Comparison of ENCODE assay signal across 20 mouse cellular contexts in genomic region chr19:26164993-26165392, GRCm38 (mm10).
DNase-seq lines count a peak whose midpoint lies in the region; ATAC-seq lines count a peak whose summit lies in the region.
"Had no signal": no experiment of that assay in that cellular context is flagged by ENCODE, and none has a peak within 500 bp of the region (broad histone marks: within the 10 kb centered on the region; RNA-seq: fewer than 3 reads in every experiment).

No protein-coding gene starts in this region.

- H3K27ac ChIP-seq in liver, embryonic 11.5 days (ENCODE audit: low read depth, low read length) = no peak overlapping the region
- no peak overlapping the region for H3K27ac ChIP-seq in midbrain, embryonic 10.5 days (replicated peaks)
- H3K27ac ChIP-seq: embryonic facial prominence, embryonic 13.5 days; hindbrain, postnatal 0 days; limb, embryonic 15.5 days had no signal

- H3K4me1 ChIP-seq in liver, embryonic 11.5 days (replicated peaks; ENCODE audit: control insufficient read depth, insufficient read depth, low read length) = no peaks in the 10 kb centered on the region
- peaks cover 6% of the 10 kb centered on the region for H3K4me1 ChIP-seq in midbrain, embryonic 10.5 days
- H3K4me1 ChIP-seq: embryonic facial prominence, embryonic 13.5 days; heart, embryonic 12.5 days; limb, embryonic 15.5 days had no signal

- 55% methylated on average over 13 of the region's 13 CpGs for WGBS in liver, embryonic 11.5 days
- 31% methylated on average over 13 of the region's 13 CpGs for WGBS in midbrain, embryonic 10.5 days

- no peak for ATAC-seq in liver, embryonic 11.5 days (replicated peaks; ENCODE audit: low FRiP score)
- ATAC-seq: forebrain, embryonic 14.5 days; hindbrain, postnatal 0 days had no signal

- H3K27me3 ChIP-seq in liver, embryonic 11.5 days (replicated peaks; ENCODE audit: control insufficient read depth, insufficient read depth, low read length) = no peaks in the 10 kb centered on the region
- no peaks in the 10 kb centered on the region for H3K27me3 ChIP-seq in midbrain, embryonic 10.5 days (ENCODE audit: low read depth, poor library complexity, severe bottlenecking)
- H3K27me3 ChIP-seq: heart, embryonic 12.5 days; limb, embryonic 15.5 days had no signal

- H3K4me3 ChIP-seq in liver, embryonic 11.5 days (ENCODE audit: low read depth, low read length) = no peak overlapping the region
- no peak overlapping the region for H3K4me3 ChIP-seq in midbrain, embryonic 10.5 days
- H3K4me3 ChIP-seq: embryonic facial prominence, embryonic 13.5 days; heart, embryonic 12.5 days; limb, embryonic 15.5 days had no signal

- no peaks in the 10 kb centered on the region for H3K9me3 ChIP-seq in liver, embryonic 11.5 days (ENCODE audit: control insufficient read depth, low read length)
- H3K9me3 ChIP-seq in midbrain, embryonic 10.5 days (replicated peaks) = no peaks in the 10 kb centered on the region
- H3K9me3 ChIP-seq: embryonic facial prominence, embryonic 13.5 days; heart, embryonic 12.5 days; limb, embryonic 15.5 days had no signal

- DNase-seq in liver = peak; percentile 5
- DNase-seq in liver, embryonic 11.5 days (ENCODE audit: low spot score) = no peak
- peak; percentile 2 for DNase-seq in embryo, embryonic 9.5 days (ENCODE audit: extremely low spot score)
- DNase-seq in midbrain, embryonic 10.5 days (ENCODE audit: low spot score) = peak; percentile 33
- DNase-seq in retina, postnatal 1 day = peak; percentile 13
- no peak for DNase-seq in left cerebral cortex, adult 8-10 months (ENCODE audit: low spot score in 2 of 2)
- no peak for DNase-seq in spleen, adult 12 weeks (ENCODE audit: low spot score)
- DNase-seq: adrenal gland, postnatal 14 days; cerebellum, postnatal 10 days; gastrocnemius, postnatal 10 days; heart, postnatal 4 days; kidney, adult 18-20 months; kidney, postnatal 4 days; lung, adult 2 months; right cerebral cortex, postnatal 4 days had no signal

- no peaks in the 10 kb centered on the region for H3K36me3 ChIP-seq in liver, embryonic 11.5 days (ENCODE audit: control insufficient read depth, insufficient read depth, low read length)
- no peaks in the 10 kb centered on the region for H3K36me3 ChIP-seq in midbrain, embryonic 10.5 days
- H3K36me3 ChIP-seq: embryonic facial prominence, embryonic 13.5 days; heart, embryonic 12.5 days; limb, embryonic 15.5 days had no signal

- H3K4me2 ChIP-seq in liver, embryonic 11.5 days = no peak overlapping the region
- H3K4me2 ChIP-seq: embryonic facial prominence, embryonic 13.5 days; heart, embryonic 12.5 days; limb, embryonic 15.5 days had no signal

- H3K9ac ChIP-seq in liver, embryonic 11.5 days (ENCODE audit: low read depth, low read length) = no peak overlapping the region
- H3K9ac ChIP-seq: embryonic facial prominence, embryonic 13.5 days; heart, embryonic 12.5 days; limb, embryonic 15.5 days had no signal

Comparison
In these comparisons a context has a peak if more than half of its experiments do, and no peak if none do; other contexts are left out.
1. DNase-seq: peak in liver (single experiment), embryo, embryonic 9.5 days (single experiment), midbrain, embryonic 10.5 days (single experiment) and retina, postnatal 1 day (single experiment); none in liver, embryonic 11.5 days (single experiment), left cerebral cortex, adult 8-10 months (0 of 2) and spleen, adult 12 weeks (single experiment).